Mouse (Mus musculus) heart, adult 9 months (tissue): ENCODE measurements at regions not wholly inside any gene's neighbourhood (a gene's known extent, or its start where the extent isn't known, plus 50 kb on each side); places are given as distances from the start of the nearest gene placed in this dataset.
"Not testable (repeated sequence)": the region's sequence is repeated elsewhere in the genome, so short reads cannot be mapped to it uniquely, and the experiment has no call there.

ENCODE experiments used
- DNase-seq, 2 experiments: peaks; one replicate each; pipeline ENCODE4 v3.0.0; 2022; ENCODE audit warnings: low spot score in 2 of 2

DNA sequence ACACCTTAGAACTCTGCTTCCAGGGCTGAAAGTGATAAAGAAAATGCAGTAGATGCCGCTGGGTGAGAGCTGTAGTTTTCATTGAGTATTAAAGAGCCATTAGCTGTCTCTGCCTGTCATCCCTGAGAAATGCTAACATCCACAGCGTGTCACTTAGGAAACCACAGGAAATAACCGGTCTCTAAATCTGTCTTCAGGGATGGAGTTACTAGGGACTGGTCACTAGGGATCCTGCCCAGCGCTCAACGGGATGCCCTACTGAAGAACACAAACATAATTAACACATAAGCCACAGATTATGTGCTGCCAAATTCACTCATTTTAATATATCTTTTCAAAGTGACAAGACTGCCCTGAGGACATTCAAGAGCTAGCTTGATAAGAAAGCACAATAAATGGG lies 329.3 kb upstream of the Cdh4 start:
- DNase-seq, result no peak

DNA sequence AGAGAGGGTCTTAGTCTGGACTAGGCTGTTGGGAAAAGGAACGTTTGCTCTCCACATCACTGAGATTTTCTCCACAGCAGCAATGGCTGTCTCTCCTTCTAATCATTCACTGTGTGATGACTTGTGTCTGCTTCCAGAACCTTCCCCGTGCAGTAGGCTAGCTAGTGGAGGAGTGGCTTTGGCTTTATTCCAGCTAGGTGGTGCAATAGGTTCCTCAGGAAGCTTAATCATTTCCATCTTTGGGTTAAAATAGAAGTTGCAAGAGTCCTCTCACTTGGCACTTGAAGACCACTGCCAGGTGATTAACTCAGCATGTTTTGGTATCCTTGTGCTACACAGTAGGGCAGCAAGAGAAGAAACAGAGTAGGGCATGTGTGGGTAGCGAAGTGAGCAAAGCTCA lies 314.2 kb upstream of the Cdh4 start:
- no peak for DNase-seq

DNA sequence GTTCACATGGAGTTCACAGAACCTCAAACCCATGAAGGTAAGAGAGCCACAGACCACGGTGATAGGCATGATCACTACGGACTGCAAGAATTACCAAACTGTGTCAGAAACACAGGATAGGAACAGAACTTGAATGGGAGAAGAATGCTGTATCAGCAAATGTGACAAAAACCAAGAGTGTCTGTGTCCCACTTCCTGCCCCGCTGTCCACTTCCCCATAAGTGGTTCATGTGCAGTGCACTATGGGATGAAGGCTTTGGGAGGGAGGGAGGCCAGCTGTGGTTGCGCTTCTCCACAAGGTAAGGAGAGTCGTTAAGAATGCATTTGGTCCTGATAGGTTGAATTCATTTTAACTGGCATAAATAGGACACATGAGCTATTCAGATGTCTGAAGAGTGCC lies 313.8 kb upstream of the Cdh4 start:
- no peak for DNase-seq

DNA sequence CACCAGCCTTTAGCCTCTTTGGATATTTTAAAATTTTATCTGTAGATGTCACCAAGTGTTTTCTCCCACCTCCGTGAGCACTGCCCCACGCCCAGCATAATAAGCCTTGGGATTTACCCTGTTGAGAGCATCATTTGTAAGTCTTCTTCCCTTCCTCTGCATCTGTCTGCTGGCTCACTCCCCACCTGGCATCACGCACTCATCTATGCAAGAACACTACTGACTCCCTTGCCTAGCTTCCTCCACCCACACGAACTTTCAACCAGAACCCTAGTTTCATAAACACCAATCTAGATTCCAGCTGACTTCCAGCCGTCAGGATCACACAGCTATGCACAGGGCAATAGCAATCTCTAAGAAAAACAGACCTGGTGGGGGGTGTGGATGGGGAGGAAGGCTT lies 311.2 kb upstream of the Cdh4 start:
- DNase-seq, result no peak

DNA sequence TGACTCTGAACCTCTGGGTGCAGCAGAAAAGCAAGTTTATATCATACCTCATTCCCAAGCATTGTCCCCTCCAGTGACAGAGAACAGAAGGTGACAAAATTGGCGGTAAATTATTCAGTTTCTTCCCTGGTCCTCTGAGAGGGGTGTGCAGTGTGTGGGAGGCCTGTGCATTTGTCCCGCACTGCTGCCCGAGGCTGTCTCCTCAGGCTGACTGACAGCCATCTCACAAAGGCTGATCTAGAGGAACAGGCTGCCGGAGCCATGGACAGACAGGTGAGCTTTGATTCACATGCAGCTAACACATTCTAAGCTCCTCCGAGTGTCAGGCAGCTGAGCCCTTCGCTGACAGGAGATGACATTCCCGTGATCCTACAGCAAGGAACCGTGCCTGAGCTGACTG lies 299.9 kb upstream of the Cdh4 start:
- no peak for DNase-seq

DNA sequence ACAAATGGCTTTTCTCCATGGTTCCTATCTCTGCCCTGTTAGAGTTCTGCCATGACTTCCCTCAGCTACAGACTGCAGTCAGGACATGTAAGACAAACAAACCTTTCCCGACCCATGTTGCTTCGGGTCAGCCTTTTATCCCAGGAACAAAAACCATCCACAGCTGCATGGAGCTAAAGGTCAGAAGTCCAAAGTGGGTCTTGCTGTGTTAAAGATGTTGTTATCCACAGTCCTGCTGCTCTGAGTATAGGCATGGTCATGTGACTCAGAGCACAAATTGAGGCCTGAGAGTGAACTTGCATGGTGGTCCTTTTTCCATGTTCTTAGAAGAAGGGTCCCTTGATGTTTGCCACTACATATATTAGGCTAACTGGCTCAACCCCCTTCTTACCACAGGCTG lies 296.5 kb upstream of the Cdh4 start:
- no peak for DNase-seq

DNA sequence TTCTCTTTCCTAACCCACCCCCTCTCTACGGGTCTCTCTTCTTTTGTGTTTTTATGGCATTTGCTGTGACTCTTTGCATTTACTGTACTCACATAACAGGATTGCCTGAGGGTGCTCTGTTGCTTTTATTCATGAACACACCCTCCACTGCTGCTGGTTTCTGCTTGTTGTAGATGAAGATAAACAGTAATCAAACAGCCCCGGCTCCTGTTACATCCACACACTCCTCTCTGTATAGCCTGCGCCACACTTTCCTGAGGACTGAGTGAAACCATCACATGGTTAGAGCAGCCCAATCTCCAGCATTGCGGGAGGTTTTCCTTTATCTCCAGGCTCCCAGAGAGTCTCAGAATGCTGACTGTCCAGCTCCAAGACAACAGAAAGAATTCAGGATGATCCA lies 296.0 kb upstream of the Cdh4 start:
- no peak for DNase-seq

DNA sequence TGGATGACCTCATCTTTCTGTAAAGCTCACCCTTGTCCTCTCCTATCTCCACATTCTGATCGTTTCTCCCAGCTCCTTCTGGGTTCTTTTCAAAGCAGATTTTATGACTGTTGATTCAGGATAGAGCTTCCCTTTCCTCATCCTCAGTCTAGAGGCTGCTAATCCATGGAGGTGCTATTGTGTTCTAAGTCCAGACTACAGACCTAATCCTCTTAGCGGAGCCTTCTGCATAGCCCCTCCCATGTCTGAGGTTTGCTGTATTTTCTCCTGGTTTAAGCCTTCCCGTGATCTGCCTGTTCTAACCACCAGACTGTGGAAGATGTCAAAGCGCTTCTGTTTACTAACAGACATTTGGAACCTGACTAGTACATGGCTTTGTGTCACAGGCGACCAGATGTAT lies 294.0 kb upstream of the Cdh4 start:
- DNase-seq, result no peak

DNA sequence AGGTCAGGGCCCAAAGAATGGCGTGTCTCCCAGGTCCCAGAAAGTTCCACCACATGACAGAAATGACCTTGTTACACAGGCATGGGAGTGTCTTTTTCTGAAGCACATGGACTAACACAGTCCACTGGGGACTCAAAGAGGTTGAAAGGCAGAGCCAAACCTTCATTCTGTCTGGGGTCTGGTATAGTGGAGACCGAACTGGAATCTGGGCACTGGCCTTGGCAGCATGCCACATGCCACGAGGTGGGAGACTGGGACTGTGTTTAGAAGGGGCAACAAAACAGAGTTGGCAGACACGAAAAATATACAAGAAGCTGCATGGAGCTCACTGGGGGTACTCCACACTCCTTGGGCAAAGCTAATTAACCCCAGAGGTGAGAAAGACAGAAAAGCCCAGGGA lies 293.6 kb upstream of the Cdh4 start:
- no peak for DNase-seq

DNA sequence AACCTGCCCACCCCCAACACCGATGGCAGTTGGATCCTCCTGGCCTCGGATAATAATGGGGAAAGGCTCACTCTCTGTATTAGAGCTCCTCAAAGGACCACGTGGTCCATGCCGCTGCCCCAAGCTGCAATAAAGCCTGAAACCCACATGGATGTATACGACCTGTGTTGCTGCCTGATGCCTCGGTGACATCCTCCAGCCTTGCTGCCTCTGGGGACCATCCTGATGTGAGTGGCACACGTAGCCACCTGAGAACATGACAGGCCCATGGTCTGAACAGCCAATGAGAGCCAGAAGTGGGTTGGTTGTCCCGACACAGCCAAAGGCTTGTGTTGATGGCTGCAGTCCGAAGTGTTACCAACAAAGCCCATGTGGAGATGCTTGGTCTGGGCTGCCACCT lies 283.4 kb upstream of the Cdh4 start:
- no peak for DNase-seq

DNA sequence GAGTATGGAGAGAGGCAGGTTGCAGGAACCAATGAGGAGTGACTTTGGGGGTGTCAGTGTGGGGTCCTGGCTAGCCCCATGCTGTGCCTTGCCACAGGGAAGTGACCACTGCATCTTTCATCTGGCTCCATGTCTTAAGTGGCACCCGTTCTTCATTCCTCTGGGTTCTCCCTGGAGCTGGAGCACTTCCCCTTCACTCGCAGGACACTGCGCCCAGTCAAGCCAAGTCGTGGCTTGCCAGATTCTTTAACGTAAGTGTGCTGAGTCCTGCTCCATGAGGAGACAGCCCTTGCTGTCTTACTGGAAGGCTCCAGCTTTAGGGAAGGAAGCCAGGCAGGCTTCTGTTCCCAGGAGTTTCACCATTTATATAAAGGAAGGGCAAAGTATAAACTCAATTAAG lies 279.1 kb upstream of the Cdh4 start:
- DNase-seq, result no peak

DNA sequence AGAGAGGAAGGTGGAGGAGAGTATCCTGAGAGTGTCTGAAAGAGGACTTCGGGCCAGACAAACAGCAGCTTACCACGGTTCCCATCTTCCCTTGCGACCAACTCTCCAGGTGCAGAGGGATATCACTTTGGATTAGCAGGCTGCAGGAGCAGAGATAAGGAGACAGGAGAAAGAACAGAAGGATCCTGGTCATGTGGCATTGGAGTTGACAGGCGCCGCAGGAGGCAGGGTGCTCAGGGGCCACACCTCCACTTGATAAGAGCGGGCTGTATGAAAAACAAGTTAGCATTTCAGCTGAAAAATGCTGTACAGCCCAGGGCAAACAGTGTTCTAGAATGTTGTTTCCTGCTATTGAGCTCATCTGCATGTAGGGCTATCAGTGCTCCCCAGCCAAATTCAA lies 272.1 kb upstream of the Cdh4 start:
- no peak for DNase-seq

DNA sequence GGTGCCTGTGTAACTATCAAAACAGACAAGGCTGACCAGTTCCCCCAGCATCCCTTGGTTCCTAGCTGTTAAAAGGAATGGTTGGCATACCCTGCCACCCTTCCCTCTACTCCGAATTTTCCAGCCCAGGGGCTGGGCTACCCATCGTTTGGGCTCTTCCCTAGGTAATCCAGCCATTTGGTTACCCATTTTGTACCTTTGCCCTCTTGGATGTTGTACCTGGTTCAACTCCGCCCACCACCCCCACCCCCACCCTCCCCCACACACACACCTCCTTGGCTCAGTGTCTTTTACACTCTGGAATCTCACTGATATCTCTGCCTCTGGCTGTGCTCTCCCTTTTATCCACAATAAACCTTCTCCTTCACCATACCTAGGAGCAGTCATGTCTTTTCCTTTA lies 271.6 kb upstream of the Cdh4 start:
- no peak for DNase-seq

DNA sequence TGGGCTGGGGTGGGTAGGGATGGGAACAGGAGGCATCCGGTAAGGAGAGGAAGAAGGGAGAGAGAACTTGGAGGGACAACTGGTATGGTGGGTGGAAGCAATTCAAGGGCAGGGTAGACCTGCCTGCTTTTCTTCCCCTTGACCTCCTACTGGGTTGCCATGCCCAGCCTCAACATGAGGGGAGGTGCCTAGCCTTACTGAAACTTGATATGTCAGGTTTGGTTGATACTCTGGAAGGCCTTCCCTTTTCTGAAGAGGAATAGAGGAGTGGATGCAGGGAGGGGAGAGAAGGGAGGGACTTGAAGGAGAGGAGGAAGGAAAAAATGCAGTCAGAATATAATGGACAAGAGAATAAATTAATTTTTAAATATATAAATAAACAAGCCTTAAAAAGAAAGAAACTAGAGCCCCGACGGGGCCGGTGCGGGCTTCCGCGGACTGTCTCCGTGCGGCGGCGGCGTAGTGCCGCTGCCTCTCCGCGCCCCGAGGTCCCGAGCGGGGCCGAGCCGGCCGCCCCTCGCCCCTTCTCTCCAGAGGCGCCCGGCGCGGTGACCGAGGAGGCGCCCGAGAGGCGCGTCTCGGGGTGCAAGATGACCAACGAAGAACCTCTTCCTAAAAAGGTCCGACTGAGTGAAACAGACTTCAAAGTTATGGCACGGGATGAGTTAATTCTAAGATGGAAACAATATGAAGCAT lies 265.2 kb upstream of the Cdh4 start:
- not testable (repeated sequence) for DNase-seq

DNA sequence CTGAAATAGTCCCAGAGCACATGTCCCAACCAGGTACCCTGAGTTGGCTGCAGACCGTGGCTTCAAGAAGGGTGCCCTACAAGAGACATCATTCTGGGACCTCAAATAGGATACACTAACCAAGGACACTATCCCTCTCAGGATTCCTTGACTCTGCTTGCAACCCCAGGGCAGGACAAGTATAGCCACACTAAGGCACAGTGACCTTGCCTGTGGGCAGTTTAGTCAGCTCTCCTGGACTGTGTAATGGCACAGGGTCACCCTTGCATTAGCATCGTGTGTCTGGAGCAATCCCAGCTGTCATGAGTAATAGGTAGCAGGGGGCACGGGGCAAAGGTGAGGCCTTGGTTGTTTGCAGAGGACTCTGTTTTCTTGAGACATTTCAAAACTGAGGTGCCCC lies 260.9 kb upstream of the Cdh4 start:
- DNase-seq, result no peak

DNA sequence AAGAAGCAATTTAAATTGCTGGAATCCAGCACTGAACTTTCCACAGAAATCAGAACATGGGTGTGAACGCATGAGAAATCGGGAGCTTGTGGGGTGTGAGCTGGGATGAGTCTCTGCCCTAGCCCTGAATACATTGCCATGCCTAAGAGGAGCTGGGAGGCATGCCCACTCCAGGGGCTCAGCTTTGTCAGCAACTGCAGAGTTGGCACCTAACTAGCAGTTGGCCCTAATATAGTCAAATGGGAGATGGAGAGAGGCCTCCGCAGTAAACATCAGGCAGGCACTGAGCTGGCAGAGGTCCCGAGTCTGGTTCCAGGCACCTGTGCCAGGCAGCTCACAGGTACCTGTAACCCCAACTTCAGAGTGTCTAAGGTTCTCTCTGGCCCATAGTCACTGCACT lies 260.1 kb upstream of the Cdh4 start:
- DNase-seq, result no peak

DNA sequence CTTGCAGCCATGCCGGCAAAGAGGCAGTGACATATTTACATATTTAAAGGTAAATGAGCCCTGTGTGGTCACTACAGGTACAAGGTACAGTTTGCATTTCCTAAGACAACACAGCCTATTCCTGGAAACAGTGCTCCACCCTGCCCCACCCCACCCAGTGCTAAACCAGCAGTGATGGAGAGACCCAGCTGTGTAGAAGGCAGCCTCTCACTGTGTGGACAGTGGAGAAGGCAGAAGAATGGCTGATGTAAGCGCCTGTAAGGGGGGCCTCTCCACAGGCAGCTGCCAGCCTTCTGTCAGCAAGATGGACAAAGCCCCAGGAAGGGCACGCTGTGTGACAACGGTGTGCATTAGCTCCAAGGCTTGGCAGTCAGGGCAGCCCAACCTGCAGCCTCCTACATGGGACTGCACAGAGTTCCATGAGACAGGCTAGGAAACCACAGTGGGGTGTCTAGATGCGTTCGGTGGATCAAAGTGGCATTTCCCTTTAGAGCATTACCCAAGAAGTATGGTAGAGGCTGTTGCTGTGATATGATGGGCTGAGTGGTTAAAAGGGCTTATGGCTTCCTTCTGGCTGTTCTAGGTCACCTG lies 249.2 kb upstream of the Cdh4 start:
- DNase-seq, result no peak

DNA sequence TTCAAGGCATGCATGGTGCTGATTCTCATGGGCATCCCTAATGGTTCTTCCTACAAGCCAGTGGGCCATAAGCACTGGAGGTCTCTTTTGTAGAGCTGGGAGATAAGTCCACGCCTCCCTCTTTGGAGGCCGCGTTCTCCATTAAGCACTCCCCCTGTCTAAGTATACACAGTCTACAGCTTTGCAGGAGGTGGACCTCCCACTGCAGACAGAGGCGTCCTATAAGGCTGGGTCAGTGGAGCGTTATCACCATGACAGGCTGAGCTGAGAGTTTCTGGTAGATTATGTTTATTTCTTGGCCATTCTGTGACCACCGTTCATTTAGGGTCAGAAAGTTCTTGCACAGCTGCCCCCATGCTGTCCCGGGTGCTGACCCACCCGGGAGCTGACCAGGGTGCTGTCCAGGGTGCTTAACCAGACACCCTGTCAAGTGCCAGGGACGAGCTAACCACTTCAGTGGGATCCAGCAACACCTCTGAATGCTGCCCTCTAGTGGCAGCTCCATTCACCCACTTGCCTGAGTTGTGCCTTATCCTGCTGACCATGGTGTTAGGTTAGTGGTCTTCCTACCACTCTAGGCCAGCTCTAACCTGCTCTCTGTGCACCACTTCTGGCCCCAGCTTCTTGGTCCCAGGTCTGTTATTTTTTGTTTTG lies 248.6 kb upstream of the Cdh4 start:
- DNase-seq, result peak; percentile 12 to 41

DNA sequence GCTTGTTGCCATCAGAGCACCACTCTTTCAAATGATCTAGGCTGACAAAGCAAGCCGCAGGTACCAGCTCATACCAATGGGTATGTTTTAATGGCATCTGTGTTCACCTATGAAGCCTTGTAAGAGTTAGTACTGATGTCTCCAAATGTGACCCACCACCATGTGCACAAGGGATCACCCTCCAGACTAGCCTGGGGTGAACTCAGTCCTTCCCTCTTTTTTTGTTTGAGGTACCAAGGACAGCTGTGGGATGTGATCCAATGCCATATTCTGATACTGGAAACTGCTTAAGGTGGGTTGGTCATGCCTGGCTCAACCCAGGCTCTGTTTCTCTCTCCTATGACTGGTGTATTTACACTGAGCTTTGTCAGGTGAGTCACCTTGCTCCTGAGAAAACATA lies 244.8 kb upstream of the Cdh4 start:
- no peak for DNase-seq

DNA sequence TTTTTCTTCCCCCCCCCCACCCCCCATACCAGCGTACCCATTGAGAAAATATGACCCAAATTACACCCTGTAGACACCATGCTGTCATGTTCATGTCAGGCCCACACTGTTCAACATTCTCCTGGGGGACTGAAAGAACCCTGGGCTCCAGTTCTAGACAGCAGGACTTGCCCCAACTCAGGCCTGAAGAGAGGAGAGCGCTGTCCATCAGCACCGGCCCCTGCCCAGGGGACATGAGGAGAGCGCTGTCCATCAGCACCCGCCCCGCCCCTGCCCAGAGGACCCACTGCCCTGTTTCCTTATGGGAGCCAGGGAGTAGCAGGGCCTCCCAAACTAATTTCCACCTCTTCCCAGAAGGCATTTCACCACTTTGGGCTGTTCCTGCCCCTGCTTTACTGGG lies 241.7 kb upstream of the Cdh4 start:
- DNase-seq, result no peak

DNA sequence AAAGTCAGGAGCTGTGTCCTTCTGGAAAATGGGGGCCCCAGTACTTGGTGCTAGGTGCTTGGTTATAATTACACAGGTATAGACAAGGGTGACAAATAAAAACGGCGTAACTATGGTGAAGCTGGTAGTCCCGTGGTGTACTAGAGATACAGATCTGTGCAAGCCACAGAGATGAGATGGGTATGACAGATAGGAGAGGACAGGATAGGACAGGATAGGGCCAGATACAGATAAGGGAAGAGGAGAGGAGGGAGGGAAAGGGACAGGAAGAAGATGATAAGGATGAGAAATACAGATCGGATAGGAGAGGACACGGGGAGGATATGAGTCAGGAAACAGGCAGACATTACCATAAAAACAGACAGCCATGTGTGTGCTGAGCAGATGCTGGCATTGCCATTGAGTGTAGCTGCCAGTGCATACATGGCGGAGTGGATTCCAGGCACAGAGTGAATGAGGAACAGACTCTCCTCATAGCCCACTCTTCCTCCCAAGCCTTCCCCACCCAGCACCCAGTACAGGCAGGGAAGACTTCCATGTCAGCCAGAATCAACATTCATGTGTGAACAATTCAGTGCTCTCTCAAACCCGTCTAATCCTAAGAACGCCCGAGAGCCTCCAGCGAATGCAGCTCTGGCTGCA lies 231.9 kb upstream of the Cdh4 start:
- no peak for DNase-seq

DNA sequence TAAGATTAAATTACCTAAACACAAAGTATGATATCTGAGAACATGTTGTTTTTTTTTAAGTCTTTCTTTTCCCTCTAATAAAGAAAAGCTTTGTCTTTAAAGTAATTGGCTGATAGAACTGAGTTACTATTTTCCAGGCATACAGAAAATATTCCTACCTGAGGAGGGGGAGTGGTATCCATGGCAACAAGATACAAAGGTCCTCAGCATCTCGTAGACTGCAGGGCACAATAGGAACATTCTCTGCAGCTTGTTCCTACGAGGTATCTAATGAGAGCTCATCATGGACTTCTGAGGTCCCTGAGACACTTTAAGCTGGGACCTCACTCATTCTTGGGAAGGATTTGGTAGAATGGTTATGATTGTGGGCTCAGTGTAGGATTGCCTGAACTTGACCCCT lies 225.5 kb upstream of the Cdh4 start:
- no peak for DNase-seq

DNA sequence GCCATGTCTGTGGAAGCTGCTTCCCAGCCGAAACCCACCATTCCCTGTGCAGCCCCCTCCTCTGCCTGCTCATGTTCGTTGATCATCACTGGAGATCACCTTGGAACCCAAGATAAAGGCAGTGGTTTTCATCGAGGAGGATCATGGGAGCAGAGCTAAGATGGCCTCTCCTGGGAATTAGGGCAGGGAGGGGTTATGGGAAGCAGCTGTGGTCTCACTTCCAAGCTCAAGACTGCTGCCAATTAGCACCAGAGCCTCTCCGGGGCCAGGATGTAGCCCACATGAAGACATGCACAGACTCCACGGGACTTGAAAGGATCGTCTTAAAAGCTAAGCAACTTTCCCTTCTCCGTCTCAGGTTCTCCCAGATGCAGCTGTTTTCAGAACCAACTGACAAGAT lies 214.1 kb upstream of the Cdh4 start:
- no peak for DNase-seq
